Mouse (Mus musculus): ENCODE measurements around the gene Olfr11. TPM values are rescaled to one million over a fixed set of nuclear protein-coding genes. Genes with fewer than 3 reads are reported as not detected.

Olfr11 gene
- not detected for total RNA-seq (2023)

DNA sequence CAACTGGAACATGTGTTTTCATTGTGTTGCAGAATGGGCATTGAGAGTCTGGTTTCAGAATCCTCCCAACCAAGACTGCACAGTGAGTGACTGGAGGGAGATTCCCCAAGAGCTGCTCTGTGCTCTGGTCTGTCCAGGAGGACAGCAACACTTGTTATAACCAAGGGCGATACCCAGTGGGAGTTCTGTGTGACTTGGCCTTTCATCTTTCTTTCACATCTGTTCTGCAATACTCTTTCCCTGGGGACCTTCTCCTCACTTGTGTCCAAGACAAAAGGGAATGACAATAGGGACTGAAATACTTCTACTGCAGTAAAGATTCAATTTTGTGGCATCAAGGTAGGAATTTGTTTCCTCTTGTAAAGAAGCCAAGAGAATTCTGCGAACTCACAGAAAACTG, at the start of gene Olfr11:
TSS of gene Olfr11 (minus strand) at position 101 of the 400 bp plus-strand sequence.

DNA sequence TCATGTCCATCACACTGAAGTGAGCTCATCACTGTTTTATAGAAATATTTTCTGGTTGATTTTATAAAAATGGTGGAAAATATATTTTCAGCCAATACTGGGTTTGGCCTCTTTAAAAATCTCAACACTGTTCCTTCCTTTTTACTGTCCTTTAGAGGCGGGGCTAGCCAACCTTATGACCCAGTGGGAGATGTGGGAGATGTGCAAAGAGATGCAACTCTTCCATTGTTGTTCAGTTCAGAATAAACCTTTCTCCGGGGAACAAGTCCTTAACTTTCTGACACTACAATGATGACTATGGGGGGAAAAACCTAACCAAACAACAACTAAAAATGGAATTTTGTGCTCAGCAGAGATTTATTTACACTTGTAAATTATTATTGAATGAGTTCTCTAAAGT, 35.0 kb upstream of the Olfr11 start, which contains the start of gene Olfr1360:
TSS of gene Olfr1360 (minus strand) at position 101 of the 400 bp plus-strand sequence.

DNA sequence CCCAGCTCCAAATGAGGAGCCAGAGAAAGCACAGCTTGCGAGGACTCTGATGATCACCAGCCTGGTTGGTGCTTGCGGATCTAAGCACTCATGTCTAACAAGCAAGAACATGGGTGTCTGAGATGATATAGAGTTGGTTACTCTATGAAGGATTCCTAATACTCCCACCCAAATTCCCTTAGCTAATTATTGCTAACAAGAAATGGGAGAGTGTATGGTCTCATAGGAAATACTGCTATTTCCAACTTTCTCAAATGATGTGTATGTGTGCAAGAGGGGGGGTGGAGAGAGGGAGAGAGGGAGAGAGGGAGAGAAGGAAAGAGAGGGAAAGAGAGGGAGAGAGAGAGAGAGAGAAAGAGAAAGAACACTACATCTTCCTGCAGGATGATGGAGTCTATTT, 21.0 kb upstream of the Olfr11 start, which contains the start of gene Olfr1361:
TSS of gene Olfr1361 (minus strand) at position 101 of the 400 bp plus-strand sequence.

DNA sequence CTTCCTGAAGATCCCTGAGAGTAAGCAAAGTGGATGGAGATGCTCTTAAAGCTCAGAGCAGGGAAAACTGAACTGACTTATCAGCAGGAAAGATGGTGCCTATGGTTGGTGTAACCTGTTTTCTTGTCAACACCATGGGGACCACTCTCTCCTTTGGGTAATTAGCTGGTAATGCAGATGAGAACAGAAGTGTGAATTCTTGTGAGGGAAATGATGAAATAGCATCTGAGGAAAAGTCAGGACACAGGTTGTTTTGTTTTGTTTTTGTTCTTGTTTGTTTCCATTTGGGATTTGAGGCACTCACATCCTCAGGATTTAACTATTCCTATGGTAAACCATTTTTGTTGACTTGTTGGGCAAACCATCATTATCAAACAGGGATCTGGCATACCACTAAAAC, 28.4 kb downstream of the Olfr11 start, which contains the start of gene Olfr1362:
TSS of gene Olfr1362 (minus strand) at position 101 of the 400 bp plus-strand sequence.

Other genes with a start within 250 kb of the Olfr11 start
- 10 to 100 TPM; 22.3 to 26.6 TPM for gene Zkscan3, start 239.8 kb downstream of the Olfr11 start, total RNA-seq (2023)
- not detected for gene Pgbd1, start 201.5 kb downstream of the Olfr11 start, total RNA-seq (2023)
- gene Zscan26, start 188.8 kb downstream of the Olfr11 start, total RNA-seq (2023): 10 to 100 TPM in 1 of 2 experiments, 1 to 10 TPM in 1; 7.5 to 11.7 TPM
- gene Nkapl, start 174.0 kb downstream of the Olfr11 start, total RNA-seq (2023): under 1 TPM; 0.24 to 0.26 TPM
- under 1 TPM; 0.20 TPM for gene Zkscan4, start 163.6 kb downstream of the Olfr11 start, total RNA-seq (2023)
- gene Gm10065, start 163.1 kb downstream of the Olfr11 start, total RNA-seq (2023): not detected
- 1 to 10 TPM; 2.7 to 3.4 TPM for gene AK157302, start 147.3 kb downstream of the Olfr11 start, total RNA-seq (2023)
- 10 to 100 TPM; 18.9 to 19.1 TPM for gene Gm11273, start 141.1 kb downstream of the Olfr11 start, total RNA-seq (2023)
- 1 to 10 TPM; 3.8 to 3.9 TPM for gene Zkscan8, start 111.4 kb downstream of the Olfr11 start, total RNA-seq (2023)
- not detected for gene Olfr1366, start 99.7 kb downstream of the Olfr11 start, total RNA-seq (2023)
- not detected for gene Olfr1535, start 82.6 kb downstream of the Olfr11 start, total RNA-seq (2023)
- gene Olfr1364, start 60.8 kb downstream of the Olfr11 start, total RNA-seq (2023): not detected
- gene Olfr1362, start 28.5 kb downstream of the Olfr11 start, total RNA-seq (2023): not detected
- not detected for gene Olfr1361, start 20.9 kb upstream of the Olfr11 start, total RNA-seq (2023)
- gene Olfr1360, start 34.9 kb upstream of the Olfr11 start, total RNA-seq (2023): not detected
- not detected for gene Olfr1359, start 55.6 kb upstream of the Olfr11 start, total RNA-seq (2023)
- 1,000 to 10,000 TPM; 1,007 to 1,037 TPM for gene Hist1h2bl, start 73.6 kb upstream of the Olfr11 start, total RNA-seq (2023)
- gene Hist1h2ai, start 73.9 kb upstream of the Olfr11 start, total RNA-seq (2023): 100 to 1,000 TPM; 322 to 368 TPM
- 1,000 to 10,000 TPM; 1,636 to 1,682 TPM for gene Hist1h3h, start 75.1 kb upstream of the Olfr11 start, total RNA-seq (2023)
- 100 to 1,000 TPM; 245 to 302 TPM for gene Hist1h2bm, start 79.5 kb upstream of the Olfr11 start, total RNA-seq (2023)
- 100 to 1,000 TPM; 162 to 165 TPM for gene Hist1h4j, start 92.5 kb upstream of the Olfr11 start, total RNA-seq (2023)
- gene Hist1h4k, start 108.0 kb upstream of the Olfr11 start, total RNA-seq (2023): 1,000 to 10,000 TPM; 2,386 to 2,430 TPM
- gene Hist1h2ak, start 111.3 kb upstream of the Olfr11 start, total RNA-seq (2023): 100 to 1,000 TPM; 426 to 441 TPM
- 100 to 1,000 TPM; 695 to 749 TPM for gene Hist1h2bn, start 111.6 kb upstream of the Olfr11 start, total RNA-seq (2023)
- gene Hist1h1b, start 138.1 kb upstream of the Olfr11 start, total RNA-seq (2023): 100 to 1,000 TPM; 583 to 676 TPM
- gene Hist1h3i, start 140.9 kb upstream of the Olfr11 start, total RNA-seq (2023): 1,000 to 10,000 TPM; 1,324 to 1,491 TPM
- gene Hist1h2an, start 144.7 kb upstream of the Olfr11 start, total RNA-seq (2023): 100 to 1,000 TPM; 204 to 209 TPM
- 100 to 1,000 TPM; 485 to 544 TPM for gene Hist1h2bp, start 144.9 kb upstream of the Olfr11 start, total RNA-seq (2023)
- gene Hist1h2bq, start 167.7 kb upstream of the Olfr11 start, total RNA-seq (2023): 1,000 to 10,000 TPM; 1,192 to 1,249 TPM
- gene Hist1h2ao, start 167.9 kb upstream of the Olfr11 start, total RNA-seq (2023): 1,000 to 10,000 TPM; 2,019 to 2,366 TPM
- gene Hist1h4m, start 169.2 kb upstream of the Olfr11 start, total RNA-seq (2023): 1,000 to 10,000 TPM; 1,248 to 1,288 TPM
- gene Hist1h4n, start 189.7 kb upstream of the Olfr11 start, total RNA-seq (2023): 100 to 1,000 TPM; 891 to 923 TPM
- 100 to 1,000 TPM; 561 to 647 TPM for gene Hist1h2ap, start 191.0 kb upstream of the Olfr11 start, total RNA-seq (2023)
- gene Hist1h2br, start 191.2 kb upstream of the Olfr11 start, total RNA-seq (2023): 1,000 to 10,000 TPM; 1,178 to 1,241 TPM

Data from neutrophil, adult 59 days (primary cell).